Mouse (Mus musculus) erythroblast, embryonic 14.5 days (primary cell): ENCODE data around the gene Pga5.

Experiments
- GATA1 ChIP-seq: IDR thresholded peaks from 2 replicates; pipeline ENCODE4 v1.6.1; 2012; ENCODE audit warnings: low read length, inconsistent platforms, mixed read lengths
- TAL1 ChIP-seq: IDR thresholded peaks from 3 replicates; pipeline ENCODE4 v1.6.1; 2012; ENCODE audit warnings: low read length, inconsistent platforms, mixed read lengths

GRCm38 (mm10) chr19:10685081-10685480 lies 7.2 kb upstream of the Pga5 start:
- TF ChIP-seq GATA1 = no peak
- TF ChIP-seq TAL1 = no peak
